Mouse (Mus musculus) B cell, adult 67 days (primary cell): ENCODE data around the gene Ppil1. TPM values are rescaled to one million over a fixed set of nuclear protein-coding genes. Genes with fewer than 3 reads are reported as not detected.

Experiments used
- total RNA-seq, 2 experiments: library from RNA; stranded (reverse); gene quantifications; 4 replicates each; pipeline ENCODE4 v1.2.4; 2023

The Ppil1 gene
- total RNA-seq: 10 to 100 TPM; 26.9 to 27.0 TPM

GRCm38 (mm10) chr17:29263840-29264633, at the start of gene Ppil1:
Gene Ppil1 (minus strand): TSS chr17:29264186.

GRCm38 (mm10) chr17:29268682-29269348, 4.8 kb upstream of the Ppil1 start, which contains the start of gene BC004004:
Gene BC004004 (plus strand): TSS chr17:29268788.

GRCm38 (mm10) chr17:29237772-29238420, 26.1 kb downstream of the Ppil1 start, which contains the start of gene Cpne5:
Gene Cpne5 (minus strand): TSS chr17:29238167.

Other genes starting within 250 kb of the Ppil1 start
- 100 to 1,000 TPM; 517 to 573 TPM for gene Srsf3, start 231.6 kb downstream of the Ppil1 start, total RNA-seq
- gene Cdkn1a, start 173.2 kb downstream of the Ppil1 start, total RNA-seq: 1 to 10 TPM; 2.0 to 3.2 TPM
- 1 to 10 TPM in 1 of 2 experiments, under 1 TPM in 1; 0.26 to 1.3 TPM for gene Rab44, start 150.0 kb downstream of the Ppil1 start, total RNA-seq
- 1 to 10 TPM; 1.2 to 3.2 TPM for gene Cpne5, start 26.0 kb downstream of the Ppil1 start, total RNA-seq
- gene BC004004, start 4.6 kb upstream of the Ppil1 start, total RNA-seq: 100 to 1,000 TPM; 102 to 122 TPM
- 1 to 10 TPM in 1 of 2 experiments, under 1 TPM in 1; 0.77 to 1.7 TPM for gene Pi16, start 53.5 kb upstream of the Ppil1 start, total RNA-seq
- 100 to 1,000 TPM; 101 to 108 TPM for gene Mtch1, start 83.7 kb upstream of the Ppil1 start, total RNA-seq
- gene Fgd2, start 96.7 kb upstream of the Ppil1 start, total RNA-seq: 100 to 1,000 TPM; 513 to 548 TPM
- gene Pim1, start 226.6 kb upstream of the Ppil1 start, total RNA-seq: 100 to 1,000 TPM; 157 to 170 TPM